Mouse (Mus musculus): ENCODE measurements around the gene Stat2. TPM values are rescaled to one million over a fixed set of nuclear protein-coding genes. Genes with fewer than 3 reads are reported as not detected.
"Not testable (repeated sequence)": the region's sequence is repeated elsewhere in the genome, so short reads cannot be mapped to it uniquely, and the experiment has no call there.

Stat2 gene
- total RNA-seq, 2 experiments from 2014 or later: 32.0 to 32.1 TPM

- DNase-seq (ENCODE audit: low spot score in 2 of 2): no peak
These were observed 26.9 kb downstream of the Stat2 start for GRCm38 (mm10) chr10:128297221-128297620.

GRCm38 (mm10) chr10:128297622-128298021, 27.3 kb downstream of the Stat2 start:
- DNase-seq (ENCODE audit: low spot score in 2 of 2): no peak

GRCm38 (mm10) chr10:128298243-128298642, 27.9 kb downstream of the Stat2 start:
- no peak for DNase-seq (ENCODE audit: low spot score in 2 of 2)

DNA sequence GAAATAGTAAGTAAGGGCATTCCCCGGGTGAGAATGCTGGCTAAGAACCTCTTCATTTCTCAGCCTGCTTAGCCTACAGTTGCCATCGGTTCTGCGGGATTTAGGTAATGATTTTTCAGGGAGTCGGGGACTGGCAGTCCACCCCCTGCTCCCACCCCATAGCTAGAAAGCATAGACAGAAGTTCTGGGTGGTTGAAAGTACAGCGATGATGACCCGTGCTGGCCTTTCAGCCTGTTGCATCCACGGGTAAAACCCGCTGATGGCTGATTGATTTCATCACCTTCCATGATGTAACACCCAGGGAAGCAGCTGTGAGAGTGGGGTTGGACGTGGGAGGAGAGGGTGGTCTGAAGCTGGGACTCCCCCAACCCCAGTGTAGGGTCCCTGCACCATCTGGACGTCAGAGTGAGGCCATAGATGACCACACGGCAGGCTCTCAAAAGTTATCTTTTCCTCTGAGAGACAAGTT, 28.4 kb downstream of the Stat2 start, which contains the start of gene Il23a:
Gene Il23a, minus strand, starts transcription at position 51 of the 470 bp plus-strand sequence.
- DNase-seq (ENCODE audit: low spot score in 2 of 2): no peak

GRCm38 (mm10) chr10:128302357-128302756, 32.0 kb downstream of the Stat2 start:
- peak in 1 of 2 experiments; percentile 6 for DNase-seq (ENCODE audit: low spot score in 2 of 2)

DNA sequence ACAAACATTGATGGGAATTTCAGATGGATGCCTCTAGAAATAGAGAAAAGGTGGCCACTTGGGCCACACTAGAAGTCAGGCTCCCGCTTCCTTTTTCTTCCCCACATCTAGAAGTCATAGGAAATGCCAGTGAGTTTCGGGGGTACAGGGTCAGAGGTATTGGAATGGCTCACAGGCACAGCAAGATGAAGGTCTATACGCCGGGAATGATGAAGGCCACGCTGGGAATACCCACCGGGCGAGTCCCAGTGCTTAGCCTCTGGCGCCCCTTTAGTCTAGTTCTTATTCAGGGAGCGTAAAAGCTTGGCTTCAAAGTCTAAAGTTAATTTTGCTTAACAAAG, 32.4 kb downstream of the Stat2 start:
- DNase-seq (ENCODE audit: low spot score in 2 of 2): no peak

DNA sequence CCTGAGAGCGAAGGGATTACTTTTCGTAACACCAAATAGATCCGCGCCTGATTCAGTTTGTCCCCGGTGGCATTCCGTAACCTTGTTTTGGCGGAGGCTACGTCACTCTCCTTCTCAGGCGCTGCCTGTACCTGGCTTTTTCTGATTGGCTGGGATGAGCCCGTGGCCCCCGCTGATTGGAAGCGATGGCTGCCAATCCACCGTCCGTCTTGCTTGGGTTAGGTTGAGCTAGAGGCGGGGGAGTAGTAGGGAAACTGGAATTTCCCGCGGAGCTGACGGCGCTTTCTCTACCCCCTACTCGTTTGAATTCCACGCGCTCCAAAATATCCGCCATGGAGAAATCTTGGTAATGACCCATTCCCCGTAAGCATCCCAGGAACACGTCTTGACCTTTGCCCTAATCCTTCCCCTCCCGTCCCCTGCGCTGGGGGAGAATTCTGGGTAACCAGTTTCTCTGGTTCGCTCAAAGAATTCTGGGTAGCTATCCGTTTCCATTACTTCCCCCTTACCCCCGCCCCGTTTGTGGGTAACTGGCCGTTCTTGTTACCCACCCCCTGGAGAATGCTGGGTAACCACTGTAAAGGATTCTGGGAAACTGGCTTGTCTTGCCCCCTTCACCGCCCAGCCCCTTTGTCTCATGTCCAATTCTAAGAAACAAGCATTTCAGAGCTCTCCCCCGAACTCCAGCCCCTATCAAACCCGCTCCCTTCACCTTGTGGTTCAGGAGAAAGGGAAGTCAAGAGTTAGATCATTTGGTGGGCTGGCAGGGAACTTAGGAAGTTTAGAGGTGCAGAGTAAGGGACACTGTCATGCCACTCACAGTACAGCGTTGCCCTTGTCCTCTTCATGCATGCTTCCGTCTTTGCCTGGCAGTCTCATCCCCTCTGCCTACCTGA, 33.0 kb downstream of the Stat2 start, which contains the start of gene Pan2:
Gene Pan2, plus strand, starts transcription at position 210 of the 896 bp plus-strand sequence.
- peak; percentile 100 for DNase-seq (ENCODE audit: low spot score in 2 of 2)

GRCm38 (mm10) chr10:128309654-128310053, 39.3 kb downstream of the Stat2 start:
- DNase-seq (ENCODE audit: low spot score in 2 of 2): no peak

DNA sequence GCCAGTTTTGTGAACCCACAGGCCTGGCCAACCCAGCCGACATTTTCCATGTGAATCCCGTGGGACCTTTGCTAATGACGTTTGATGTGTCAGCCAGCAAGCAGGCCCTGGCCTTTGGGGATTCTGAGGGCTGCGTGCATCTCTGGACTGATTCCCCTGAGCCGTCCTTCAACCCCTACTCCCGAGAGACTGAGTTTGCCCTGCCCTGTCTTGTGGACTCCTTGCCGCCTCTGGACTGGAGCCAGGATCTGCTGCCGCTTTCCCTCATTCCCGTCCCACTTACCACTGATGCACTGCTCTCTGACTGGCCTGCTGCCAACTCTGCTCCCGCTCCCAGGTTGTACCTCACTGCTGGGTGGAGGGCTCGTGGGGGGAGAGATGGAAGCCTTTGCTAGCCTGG, 39.8 kb downstream of the Stat2 start:
- DNase-seq (ENCODE audit: low spot score in 2 of 2): no peak

DNA sequence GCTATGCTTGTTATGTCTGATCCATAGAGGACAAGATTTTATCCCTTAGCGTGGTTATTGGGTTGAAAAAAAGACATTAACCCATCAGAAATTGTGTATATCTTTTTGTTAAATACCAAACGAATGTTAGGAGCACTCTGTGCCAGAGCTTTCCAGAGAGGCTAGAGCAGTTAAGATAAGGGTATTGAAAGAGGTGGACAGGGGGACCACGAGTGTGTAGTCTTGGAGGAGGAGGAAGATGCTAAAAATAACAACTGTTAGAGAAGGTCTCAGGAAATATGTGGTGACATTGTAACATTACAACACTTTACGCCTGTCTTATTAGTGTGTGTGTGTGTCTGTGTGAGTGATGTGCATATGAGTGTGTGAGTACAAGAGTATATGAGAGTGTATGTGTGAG, 40.5 kb downstream of the Stat2 start:
- DNase-seq (ENCODE audit: low spot score in 2 of 2): no peak

DNA sequence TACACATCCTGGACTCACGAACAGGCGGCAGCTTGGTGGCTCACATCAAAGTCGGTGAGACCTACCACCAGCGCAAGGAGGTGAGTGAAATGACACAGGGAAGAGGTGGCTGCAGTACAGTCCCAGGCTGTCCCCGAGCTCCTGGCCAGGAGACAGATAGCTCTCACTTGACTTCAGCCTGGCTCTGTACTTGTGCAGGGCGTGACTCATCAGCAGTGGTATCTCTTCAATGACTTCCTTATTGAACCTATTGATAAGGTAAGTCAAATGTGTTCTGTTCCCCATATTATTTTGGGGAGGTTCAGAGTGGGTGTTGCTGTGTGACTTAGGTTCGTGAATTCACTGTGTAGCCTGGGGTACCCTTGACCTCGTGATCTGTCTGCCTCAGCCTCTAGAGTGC, 45.2 kb downstream of the Stat2 start:
- no peak for DNase-seq (ENCODE audit: low spot score in 2 of 2)

- DNase-seq (ENCODE audit: low spot score in 2 of 2): no peak
These were observed 51.3 kb downstream of the Stat2 start for GRCm38 (mm10) chr10:128321641-128322040.

- peak; percentile 80 to 89 for DNase-seq (ENCODE audit: low spot score in 2 of 2)
These were observed 52.1 kb downstream of the Stat2 start, which contains the start of gene Cnpy2 for GRCm38 (mm10) chr10:128322141-128323108. TSS of gene Cnpy2 (plus strand) at chr10:128322459.

DNA sequence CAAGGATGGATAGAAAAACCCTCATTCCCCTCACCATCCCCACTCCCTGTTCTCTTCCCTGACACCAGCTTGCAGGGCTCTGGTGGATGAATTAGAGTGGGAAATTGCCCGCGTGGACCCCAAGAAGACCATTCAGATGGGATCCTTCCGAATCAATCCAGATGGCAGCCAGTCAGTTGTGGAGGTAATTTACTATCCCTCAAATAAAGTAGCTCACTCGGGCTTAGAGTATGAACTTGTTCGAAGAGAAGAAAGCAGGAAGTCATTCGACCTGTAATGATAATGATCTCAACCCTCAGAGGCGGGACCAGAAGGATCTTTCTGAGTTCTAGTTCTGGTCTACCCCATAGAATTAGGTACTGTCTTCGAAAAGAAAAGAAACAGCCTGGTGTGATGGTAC, 53.2 kb downstream of the Stat2 start:
- DNase-seq (ENCODE audit: low spot score in 2 of 2): no peak

DNA sequence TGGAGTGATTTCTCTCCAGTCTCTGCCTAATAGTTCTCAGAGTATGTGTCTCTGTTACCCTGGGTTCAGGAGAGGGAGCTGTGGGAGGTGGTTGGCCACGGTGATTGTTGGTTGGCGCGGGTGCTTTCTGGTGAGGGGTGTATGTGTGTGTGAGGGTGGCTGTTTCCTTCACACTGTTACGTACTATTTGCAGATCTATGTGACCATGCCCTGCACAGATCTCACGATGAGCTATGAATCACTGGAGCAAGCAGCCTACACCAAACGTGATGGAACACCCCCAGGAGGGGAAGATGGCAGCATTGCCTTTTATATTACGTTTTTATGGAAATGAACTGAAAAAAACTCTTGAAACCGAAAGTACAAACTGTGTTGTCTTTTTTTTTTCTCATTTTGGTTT, 56.5 kb downstream of the Stat2 start:
- no peak for DNase-seq (ENCODE audit: low spot score in 2 of 2)

DNA sequence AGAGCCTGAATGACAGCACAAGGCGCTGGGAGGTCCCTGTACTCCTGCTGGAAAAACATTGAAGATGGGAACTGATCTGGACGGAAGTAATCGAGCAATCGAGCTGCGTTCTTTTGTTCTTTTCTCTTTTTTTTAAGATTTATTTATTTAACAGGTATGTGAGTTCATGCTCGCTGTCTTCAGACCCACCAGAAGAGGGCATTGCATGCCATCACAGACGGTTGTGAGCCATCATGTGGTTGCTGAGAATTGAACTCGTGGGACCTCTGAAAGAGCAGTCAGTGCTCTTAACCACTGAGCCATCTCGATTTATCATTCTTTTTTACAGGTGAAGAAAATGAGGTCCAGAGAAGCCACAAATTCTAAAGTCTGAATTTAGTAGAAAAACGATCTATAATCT, 57.3 kb downstream of the Stat2 start:
- DNase-seq (ENCODE audit: low spot score in 2 of 2): no peak

DNA sequence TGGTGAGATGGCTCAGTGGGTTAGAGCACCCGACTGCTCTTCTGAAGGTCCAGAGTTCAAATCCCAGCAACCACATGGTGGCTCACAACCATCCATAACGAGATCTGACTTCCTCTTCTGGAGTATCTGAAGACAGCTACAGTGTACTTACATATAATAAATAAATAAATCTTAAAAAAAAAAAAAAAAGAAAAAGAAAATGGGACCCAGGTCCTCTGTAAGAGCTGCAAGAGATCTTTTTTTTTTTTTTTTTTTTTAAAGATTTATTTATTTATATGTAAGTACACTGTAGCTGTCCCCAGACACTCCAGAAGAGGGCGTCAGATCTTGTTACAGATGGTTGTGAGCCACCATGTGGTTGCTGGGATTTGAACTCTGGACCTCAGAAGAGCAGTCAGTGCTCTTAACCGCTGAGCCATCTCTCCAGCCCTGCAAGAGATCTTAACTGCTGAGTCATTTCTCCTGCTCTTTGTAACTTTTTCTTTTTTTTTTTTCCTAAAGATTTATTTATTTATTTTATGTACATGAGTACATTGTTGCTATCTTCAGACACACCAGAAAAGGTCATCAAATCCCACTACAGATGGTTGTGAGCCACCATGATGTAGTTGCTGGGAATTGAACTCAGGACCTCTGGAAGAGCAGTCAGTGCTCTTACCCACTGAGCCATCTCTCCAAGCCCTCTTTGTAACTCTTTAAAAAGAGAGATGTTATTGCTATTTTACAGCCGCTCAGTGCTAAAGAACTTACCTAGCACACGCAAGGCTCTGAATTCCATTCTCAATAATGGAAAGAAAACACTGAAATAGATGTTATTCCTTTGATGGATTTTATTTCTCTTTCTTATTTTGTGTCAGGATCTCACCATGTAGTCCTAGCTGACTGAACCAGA, 62.2 kb downstream of the Stat2 start:
- DNase-seq (ENCODE audit: low spot score in 2 of 2): not testable (repeated sequence)

GRCm38 (mm10) chr10:128335582-128335981, 65.2 kb downstream of the Stat2 start:
- peak in 1 of 2 experiments; percentile 75 for DNase-seq (ENCODE audit: low spot score in 2 of 2)

GRCm38 (mm10) chr10:128336195-128336594, 65.8 kb downstream of the Stat2 start:
- DNase-seq (ENCODE audit: low spot score in 2 of 2): no peak

GRCm38 (mm10) chr10:128336597-128336996, 66.2 kb downstream of the Stat2 start:
- no peak for DNase-seq (ENCODE audit: low spot score in 2 of 2)

Data from layer of hippocampus, adult 18-20 months (tissue).